Mouse (Mus musculus) heart, adult 2 months (tissue): ENCODE data around the gene Gprasp1. TPM values are rescaled to one million over a fixed set of nuclear protein-coding genes. Genes with fewer than 3 reads are reported as not detected.
"Not testable (repeated sequence)": the region's sequence is repeated elsewhere in the genome, so short reads cannot be mapped to it uniquely, and the experiment has no call there.

Experiments
- DNase-seq, 2 experiments: peaks; one replicate each; pipeline ENCODE4 v3.0.0; 2021
- H3K27ac ChIP-seq: fragments of 200-600 bp; 2 replicates; pipeline ENCODE4 v1.8.1; 2022
- H3K27me3 ChIP-seq: fragments of 200-500 bp; 2 replicates; pipeline ENCODE4 v1.6.1; 2012; ENCODE audit warnings: mild to moderate bottlenecking, low read length, inconsistent platforms, mixed read lengths; ENCODE audit not compliant: control insufficient read depth, insufficient read depth
- H3K36me3 ChIP-seq: fragments of 200-500 bp; 2 replicates; pipeline ENCODE4 v1.6.1; 2012; ENCODE audit warnings: low read length, inconsistent platforms; ENCODE audit not compliant: control insufficient read depth, insufficient read depth
- H3K4me1 ChIP-seq: fragments of 200-500 bp; 2 replicates; pipeline ENCODE4 v1.6.1; 2011; ENCODE audit warnings: low read length; ENCODE audit not compliant: control insufficient read depth, insufficient read depth
- H3K4me3 ChIP-seq: fragments of 200-600 bp; 2 replicates; pipeline ENCODE4 v1.8.1; 2022
- H3K79me2 ChIP-seq: fragments of 200-500 bp; replicated peaks from 2 replicates; pipeline ENCODE4 v1.6.1; 2012; ENCODE audit warnings: mild to moderate bottlenecking, inconsistent platforms, low read length, moderate library complexity, mixed read lengths; ENCODE audit not compliant: control insufficient read depth, insufficient read depth
- H3K9ac ChIP-seq: fragments of 200-500 bp; 2 replicates; pipeline ENCODE4 v1.6.1; 2012; ENCODE audit warnings: low read depth, mild to moderate bottlenecking, control low read depth, inconsistent platforms, low read length, mixed read lengths
- CTCF ChIP-seq: fragments of 200-600 bp; IDR thresholded peaks from 2 replicates; pipeline ENCODE4 v1.8.1; 2022; ENCODE audit warnings: antibody characterized with exemption, mild to moderate bottlenecking, moderate library complexity
- EP300 ChIP-seq: fragments of 200-500 bp; IDR thresholded peaks from 2 replicates; pipeline ENCODE4 v1.6.1; 2011; ENCODE audit warnings: low read depth, low read length, control low read depth; ENCODE audit not compliant: insufficient read depth
- POLR2A ChIP-seq: fragments of 200-500 bp; IDR thresholded peaks from 2 replicates; pipeline ENCODE4 v1.6.1; 2011; ENCODE audit warnings: mild to moderate bottlenecking, low read depth, low read length, control low read depth; ENCODE audit not compliant: insufficient read depth
- WGBS: fragments of 180-500 bp; shearing (Covaris S2); methylation state at CpG from one replicate; pipeline ENCODE4 v1.1.7; 2018; 5-methylcytosine and 5-hydroxymethylcytosine counted together
- intact Hi-C: fragments of 180-260 bp; cut with DNase I; formaldehyde crosslinking; loops from one replicate; pipeline ENCODE4 v1.15.1; 2025
- polyA plus RNA-seq: library from polyadenylated mRNA; depleted of rRNA; stranded (reverse); fragments of >200 nt; gene quantifications from 2 replicates; pipeline ENCODE4 v1.2.3, GENCODE M21; 2012
- total RNA-seq, 2 experiments: library from RNA; stranded (reverse); gene quantifications; 2 replicates each; pipeline ENCODE4 v1.2.3; 2021

Gprasp1 gene
- total and polyA plus RNA-seq, 3 experiments, result 7.9 to 25.0 (median 18.3) TPM

- no peaks in the 10 kb centered on the region for H3K27me3 ChIP-seq
- TF ChIP-seq POLR2A, result no peak
- no peak for TF ChIP-seq CTCF
- TF ChIP-seq EP300, result no peak
- no peak overlapping the region for H3K27ac ChIP-seq
- WGBS, result 55% methylated on average over 2 of the region's 2 CpGs
- H3K9ac ChIP-seq, result no peak overlapping the region
- intact Hi-C loops, result no loop called here
- no peaks in the 10 kb centered on the region for H3K4me1 ChIP-seq
- H3K4me3 ChIP-seq, result no peak overlapping the region
- no peaks in the 10 kb centered on the region for H3K36me3 ChIP-seq
- no peaks in the 10 kb centered on the region for H3K79me2 ChIP-seq
- no peak for DNase-seq
These were observed 26.0 kb downstream of the Gprasp1 start for GRCm38 (mm10) chrX:135768565-135768964.

GRCm38 (mm10) chrX:135791536-135791935, 49.0 kb downstream of the Gprasp1 start:
- Histone ChIP-seq H3K79me2 (no peaks in the 10 kb centered on the region), H3K4me1 (no peaks in the 10 kb centered on the region), H3K27ac (no peak overlapping the region), H3K27me3 (no peaks in the 10 kb centered on the region), H3K36me3 (no peaks in the 10 kb centered on the region), H3K9ac (no peak overlapping the region), H3K4me3 (no peak overlapping the region)
- no peak for DNase-seq
- intact Hi-C loops, result no loop called here
- no peak for TF ChIP-seq POLR2A

- H3K27ac ChIP-seq, result no peak overlapping the region
- no peak overlapping the region for H3K9ac ChIP-seq
- TF ChIP-seq CTCF, result no peak
- TF ChIP-seq POLR2A, result no peak
- no peak for TF ChIP-seq EP300
- no peaks in the 10 kb centered on the region for H3K27me3 ChIP-seq
- WGBS, result 62% methylated on average over 6 of the region's 6 CpGs
- no peaks in the 10 kb centered on the region for H3K36me3 ChIP-seq
- no peak for DNase-seq
- no peak overlapping the region for H3K4me3 ChIP-seq
- H3K4me1 ChIP-seq, result no peaks in the 10 kb centered on the region
- intact Hi-C loops, result no loop called here
- no peaks in the 10 kb centered on the region for H3K79me2 ChIP-seq
These were observed 49.8 kb downstream of the Gprasp1 start for GRCm38 (mm10) chrX:135792326-135792725.

- H3K27ac ChIP-seq, H3K79me2 ChIP-seq, H3K27me3 ChIP-seq, intact Hi-C loops, H3K4me1 ChIP-seq, H3K36me3 ChIP-seq: not testable (repeated sequence)
- WGBS, result 20% methylated on average over 26 of the region's 27 CpGs
- Histone ChIP-seq H3K9ac (peak overlapping the region; percentile 43; the same call in 1 of the 2 replicates), H3K4me3 (peak overlapping the region; percentile 42)
- DNase-seq, result peak in 1 of 2 experiments; percentile 39
These were observed 53.2 kb downstream of the Gprasp1 start for GRCm38 (mm10) chrX:135795591-135796304.

- H3K9ac ChIP-seq, result peak overlapping the region; percentile 43
- H3K79me2 ChIP-seq, intact Hi-C loops, H3K4me1 ChIP-seq, H3K27ac ChIP-seq, H3K36me3 ChIP-seq, H3K27me3 ChIP-seq: not testable (repeated sequence)
- 22% methylated on average over 25 of the region's 26 CpGs for whole genome bisulfite sequencing
- DNase-seq, result peak; percentile 3 to 46
- peak overlapping the region; percentile 42 for H3K4me3 ChIP-seq
These were observed 54.0 kb downstream of the Gprasp1 start for GRCm38 (mm10) chrX:135796305-135797211.

GRCm38 (mm10) chrX:135797212-135797644, 54.7 kb downstream of the Gprasp1 start, which contains the start of gene Bhlhb9:
Gene Bhlhb9, plus strand, starts transcription at chrX:135797594.
- Histone ChIP-seq H3K9ac (peak within 1 kb of the TSS; percentile 43), H3K4me3 (peak within 1 kb of the TSS; percentile 42)
- peak; percentile 63 for TF ChIP-seq CTCF
- intact Hi-C loops, H3K36me3 ChIP-seq, H3K4me1 ChIP-seq, H3K27ac ChIP-seq, H3K27me3 ChIP-seq, H3K79me2 ChIP-seq: not testable (repeated sequence)
- DNase-seq, result peak; percentile 35 to 38
- 13% methylated on average over 3 of the region's 5 CpGs for WGBS
